Mouse (Mus musculus) G1E (cell line): ENCODE measurements at regions not wholly inside any gene's neighbourhood (a gene's known extent, or its start where the extent isn't known, plus 50 kb on each side); places are given as distances from the start of the nearest gene placed in this dataset.

ENCODE experiments used
- ATAC-seq: 2 replicates; pipeline ENCODE4 v1.8.0; 2016; ENCODE audit warnings: mild to moderate bottlenecking; ENCODE audit not compliant: insufficient number of reproducible peaks, poor library complexity, low FRiP score, severe bottlenecking; ENCODE audit errors: extremely low read depth
- DNase-seq: peaks from one replicate; pipeline ENCODE4 v3.0.0; 2012; ENCODE audit warnings: low spot score
- H3K27me3 ChIP-seq: 2 replicates; pipeline ENCODE4 v1.6.1; 2012; ENCODE audit warnings: mild to moderate bottlenecking, low read length, inconsistent platforms; ENCODE audit not compliant: insufficient read depth
- H3K36me3 ChIP-seq: replicated peaks from 2 replicates; pipeline ENCODE3; 2012; ENCODE audit warnings: mild to moderate bottlenecking, inconsistent platforms
- H3K4me1 ChIP-seq: 2 replicates; pipeline ENCODE4 v1.6.1; 2012; ENCODE audit warnings: low read depth, low read length, inconsistent platforms, mixed read lengths; ENCODE audit not compliant: insufficient read depth
- H3K4me3 ChIP-seq: 2 replicates; pipeline ENCODE4 v1.5.1; 2012; ENCODE audit warnings: low read depth, mild to moderate bottlenecking, inconsistent platforms, low read length, moderate library complexity, mixed read lengths
- H3K9me3 ChIP-seq: replicated peaks from 2 replicates; pipeline ENCODE4 v1.6.1; 2012; ENCODE audit warnings: inconsistent platforms
- CTCF ChIP-seq: IDR thresholded peaks from 2 replicates; pipeline ENCODE4 v1.5.1; 2012; ENCODE audit warnings: low read depth, low read length, inconsistent platforms, mixed read lengths
- GATA1 ChIP-seq: IDR thresholded peaks from 2 replicates; pipeline ENCODE4 v1.6.1; 2012; ENCODE audit warnings: borderline replicate concordance, low read length, inconsistent platforms, mixed read lengths
- GATA2 ChIP-seq: IDR thresholded peaks from 2 replicates; pipeline ENCODE4 v1.6.1; 2012; ENCODE audit warnings: low read depth, low read length, inconsistent platforms, borderline replicate concordance
- POLR2AphosphoS5 ChIP-seq: IDR thresholded peaks from 2 replicates; pipeline ENCODE4 v1.6.1; 2012; ENCODE audit warnings: low read depth, low read length, inconsistent platforms; ENCODE audit not compliant: insufficient replicate concordance
- TAL1 ChIP-seq: conservative IDR thresholded peaks from 2 replicates; pipeline ENCODE4 v1.6.1; 2012; ENCODE audit warnings: low read depth, low read length, inconsistent platforms, mixed read lengths

DNA sequence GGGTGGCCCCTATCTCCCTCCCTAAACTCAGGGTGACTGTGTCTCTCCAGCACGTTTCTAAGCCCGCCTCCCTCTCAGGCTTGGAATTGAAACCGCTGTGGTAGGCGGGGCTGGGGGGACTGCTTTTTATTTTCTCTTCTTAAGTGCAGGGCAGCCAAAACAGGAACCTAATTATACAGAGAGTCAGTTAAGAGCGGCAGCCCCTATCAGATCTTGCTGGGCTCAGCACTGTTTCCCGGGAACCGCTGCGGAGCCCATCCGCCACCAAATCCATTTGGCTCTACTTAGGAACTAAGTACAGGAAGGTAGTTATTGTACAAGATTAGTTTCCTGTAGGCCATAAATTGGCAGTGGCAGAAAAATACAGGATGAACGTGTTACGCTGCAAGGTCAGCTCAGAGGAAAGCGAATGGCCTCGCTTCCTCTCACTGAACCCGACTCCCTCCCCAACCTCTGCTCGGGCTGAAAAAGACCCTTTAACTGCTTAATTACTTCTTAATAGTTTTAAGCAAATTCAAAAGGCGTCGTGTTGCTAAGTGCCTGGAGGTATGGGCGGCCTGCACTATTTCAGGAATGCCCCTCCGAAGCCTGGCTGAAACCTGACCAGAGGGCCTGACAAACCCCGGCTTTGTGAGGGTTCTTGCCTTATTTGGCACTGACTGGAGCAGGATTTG, 83.6 kb downstream of the Irs2 start:
- no peaks in the 10 kb centered on the region for H3K9me3 ChIP-seq
- peaks cover 18% of the 10 kb centered on the region for H3K27me3 ChIP-seq
- DNase-seq (peak; percentile 83), ATAC-seq (peak; percentile 87)
- H3K36me3 ChIP-seq: no peaks in the 10 kb centered on the region
- peaks cover 52% of the 10 kb centered on the region for H3K4me1 ChIP-seq
- TF ChIP-seq POLR2AphosphoS5: 0 out of 2 replicates have a peak, but pooled peaks have one; percentile 27
- TF ChIP-seq CTCF: no peak
- H3K4me3 ChIP-seq: peak overlapping the region; percentile 54; the same call in 1 of the 2 replicates

DNA sequence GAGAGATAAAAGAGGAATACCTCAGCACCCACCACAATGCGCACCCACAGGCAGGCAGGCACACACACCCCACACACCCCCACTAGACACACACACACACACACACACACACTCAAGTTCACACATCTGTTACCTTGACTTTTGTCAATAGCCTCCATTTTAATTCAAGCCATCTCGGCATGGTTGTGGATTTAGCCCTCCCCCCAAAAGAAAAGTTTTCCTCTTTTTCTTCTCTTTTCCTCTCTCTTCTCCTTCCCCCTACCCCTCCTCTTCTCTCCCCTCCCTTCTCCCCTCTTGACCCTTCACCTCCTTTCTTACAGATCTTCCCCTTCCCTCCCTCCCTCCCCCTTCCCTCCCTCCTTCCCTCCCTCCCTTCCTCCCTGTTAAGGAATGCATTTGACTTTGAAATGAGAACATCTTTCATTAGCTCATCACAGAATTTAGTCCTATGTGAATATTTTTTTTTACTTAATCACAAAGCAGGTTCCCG, 84.2 kb downstream of the Irs2 start:
- peaks cover 17% of the 10 kb centered on the region for H3K27me3 ChIP-seq
- peaks cover 52% of the 10 kb centered on the region for H3K4me1 ChIP-seq
- no peaks in the 10 kb centered on the region for H3K36me3 ChIP-seq
- H3K9me3 ChIP-seq: no peaks in the 10 kb centered on the region
- peak overlapping the region; percentile 61 for H3K4me3 ChIP-seq
- no peak for DNase-seq
- 0 out of 2 replicates have a peak, but pooled peaks have one; percentile 4 for ATAC-seq
- TF ChIP-seq POLR2AphosphoS5: no peak
- TF ChIP-seq GATA1: no peak
- no peak for TF ChIP-seq GATA2
- no peak for TF ChIP-seq CTCF
- no peak for TF ChIP-seq TAL1

GRCm38 (mm10) chr8:10923071-10924000, 84.9 kb downstream of the Irs2 start:
- Histone ChIP-seq H3K4me1 (peaks cover 53% of the 10 kb centered on the region), H3K9me3 (no peaks in the 10 kb centered on the region), H3K36me3 (no peaks in the 10 kb centered on the region), H3K27me3 (peaks cover 16% of the 10 kb centered on the region), H3K4me3 (peak overlapping the region; percentile 61)
- DNase-seq: peak; percentile 47
- TF ChIP-seq POLR2AphosphoS5 (no peak), CTCF (no peak), TAL1 (no peak), GATA2 (no peak), GATA1 (no peak)
- ATAC-seq: no peak

- H3K9me3 ChIP-seq: no peaks in the 10 kb centered on the region
- no peaks in the 10 kb centered on the region for H3K36me3 ChIP-seq
- DNase-seq: no peak
- no peak for ATAC-seq
- TF ChIP-seq CTCF (no peak), GATA1 (no peak), GATA2 (no peak), TAL1 (no peak)
- H3K4me1 ChIP-seq: peaks cover 56% of the 10 kb centered on the region
- no peak overlapping the region; the same call in 1 of the 2 replicates for H3K4me3 ChIP-seq
- peaks cover 15% of the 10 kb centered on the region; the same call in 1 of the 2 replicates for H3K27me3 ChIP-seq
These were observed 85.8 kb downstream of the Irs2 start for GRCm38 (mm10) chr8:10922209-10923030.

DNA sequence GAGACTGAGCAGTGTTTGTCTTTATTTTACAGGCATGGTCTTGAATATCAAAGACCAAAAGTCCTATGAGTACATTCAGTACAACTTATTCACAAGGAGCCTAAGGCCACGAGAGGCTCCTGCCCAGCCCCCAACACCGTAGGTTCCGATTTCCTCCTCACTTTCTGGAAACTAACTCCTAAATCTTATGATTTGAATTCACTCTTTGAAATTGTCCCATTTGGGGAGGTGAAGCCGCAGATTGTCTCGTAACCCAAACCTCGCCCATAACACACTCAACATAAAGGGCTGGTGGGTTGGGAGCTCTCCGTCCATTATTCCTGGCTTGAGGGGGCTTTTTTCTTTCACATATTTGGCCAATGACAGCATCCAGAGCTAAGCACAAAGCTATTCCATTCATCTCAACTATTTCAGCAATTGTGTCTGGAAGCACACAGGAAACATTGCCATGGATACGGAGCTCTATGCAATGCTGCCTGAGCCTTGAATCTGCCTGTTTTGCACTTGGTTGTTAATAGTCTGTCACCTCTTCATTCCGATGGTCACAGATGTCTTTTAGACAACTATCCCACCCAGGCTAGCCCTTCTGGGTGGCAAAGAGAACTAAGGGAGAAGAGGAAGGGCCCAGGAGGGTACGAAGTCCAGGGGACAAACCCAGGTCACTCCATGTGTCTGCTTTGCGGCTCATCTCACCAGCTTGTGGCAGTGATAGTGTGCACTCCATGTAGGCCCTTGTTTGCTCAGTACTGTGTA, 86.6 kb downstream of the Irs2 start:
- Histone ChIP-seq H3K4me3 (no peak overlapping the region), H3K9me3 (no peaks in the 10 kb centered on the region), H3K27me3 (peaks cover 14% of the 10 kb centered on the region), H3K36me3 (no peaks in the 10 kb centered on the region), H3K4me1 (peaks cover 50% of the 10 kb centered on the region)
- DNase-seq (no peak), ATAC-seq (no peak)
- TF ChIP-seq GATA2: no peak
- no peak for TF ChIP-seq GATA1
- no peak for TF ChIP-seq CTCF
- no peak for TF ChIP-seq POLR2AphosphoS5
- TF ChIP-seq TAL1: no peak
